Mouse (Mus musculus) forebrain, embryonic 14.5 days (tissue): ENCODE measurements at regions not wholly inside any gene's neighbourhood (a gene's known extent, or its start where the extent isn't known, plus 50 kb on each side); places are given as distances from the start of the nearest gene placed in this dataset.

Source experiments
- ATAC-seq: fragments of 200-750 bp; cut with Nextera tagmentation; 2 replicates; pipeline ENCODE4 v1.8.0; 2017; ENCODE audit warnings: mild to moderate bottlenecking, moderate library complexity
- DNase-seq: peaks from one replicate; pipeline ENCODE4 v3.0.0-alpha.2; 2015; ENCODE audit warnings: low spot score
- H3K27ac ChIP-seq: fragments of 300-500 bp; sonication (generic); 2 replicates; pipeline ENCODE4 v1.5.1; 2014; ENCODE audit warnings: low read depth, mild to moderate bottlenecking, control low read depth, low read length, moderate library complexity
- H3K27me3 ChIP-seq: fragments of 300-500 bp; sonication (generic); replicated peaks from 2 replicates; pipeline ENCODE4 v1.6.1; 2014; ENCODE audit warnings: low read length, control low read depth, mixed read lengths; ENCODE audit not compliant: control insufficient read depth, insufficient read depth
- H3K36me3 ChIP-seq: fragments of 300-500 bp; sonication (generic); 2 replicates; pipeline ENCODE4 v1.6.1; 2014; ENCODE audit warnings: low read length, control low read depth; ENCODE audit not compliant: control insufficient read depth, insufficient read depth
- H3K4me1 ChIP-seq: fragments of 300-500 bp; sonication (generic); 2 replicates; pipeline ENCODE4 v1.6.1; 2014; ENCODE audit warnings: antibody characterized with exemption, low read length, control low read depth; ENCODE audit not compliant: control insufficient read depth, insufficient read depth
- H3K4me2 ChIP-seq: fragments of 300-500 bp; sonication (generic); 2 replicates; pipeline ENCODE4 v1.6.1; 2014; ENCODE audit warnings: mild to moderate bottlenecking, control low read depth, low read length
- H3K4me3 ChIP-seq: fragments of 300-500 bp; sonication (generic); 2 replicates; pipeline ENCODE4 v1.5.1; 2014; ENCODE audit warnings: low read depth, low read length, control low read depth
- H3K9ac ChIP-seq: fragments of 300-500 bp; sonication (generic); 2 replicates; pipeline ENCODE4 v1.6.1; 2014; ENCODE audit warnings: mild to moderate bottlenecking, low read length, control low read depth, moderate library complexity
- H3K9me3 ChIP-seq: fragments of 300-500 bp; sonication (generic); replicated peaks from 2 replicates; pipeline ENCODE4 v1.6.1; 2016; ENCODE audit warnings: low read length, control low read depth, mixed read lengths; ENCODE audit not compliant: control insufficient read depth
- WGBS: fragments of 180-500 bp; shearing (Covaris S2); extraction: QIAGEN DNeasy Blood & Tissue Kit; methylation state at CpG from one replicate; pipeline ENCODE4 v1.1.7; 2014; 5-methylcytosine and 5-hydroxymethylcytosine counted together

DNA sequence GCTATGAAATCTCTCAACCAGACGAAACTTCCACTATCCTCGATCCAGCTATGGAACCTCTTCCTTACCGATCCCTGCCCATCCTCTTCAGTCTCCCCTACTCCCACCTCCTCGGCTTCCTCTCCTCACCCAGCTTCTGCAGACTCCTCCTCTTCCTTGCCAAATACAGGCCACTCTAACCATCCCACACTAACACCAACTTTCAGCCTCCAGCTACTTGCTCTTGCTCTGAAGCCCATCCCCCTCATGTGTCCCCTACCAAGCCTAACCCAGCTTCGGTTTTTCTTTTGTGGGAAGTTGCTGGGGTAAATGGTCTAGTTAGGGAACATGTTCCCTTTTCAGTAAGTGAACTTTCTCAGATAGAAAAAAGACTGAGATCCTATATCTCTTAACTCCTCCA is 80.8 kb downstream of the Tmem17 start:
- Histone ChIP-seq H3K4me2 (no peak overlapping the region), H3K36me3 (no peaks in the 10 kb centered on the region), H3K27me3 (no peaks in the 10 kb centered on the region), H3K27ac (no peak overlapping the region), H3K4me3 (no peak overlapping the region), H3K4me1 (peaks cover 1% of the 10 kb centered on the region; the same call in 1 of the 2 replicates), H3K9me3 (no peaks in the 10 kb centered on the region), H3K9ac (no peak overlapping the region)
- DNase-seq (no peak), ATAC-seq (no peak)
- 93% methylated on average over 5 of the region's 5 CpGs for WGBS

DNA sequence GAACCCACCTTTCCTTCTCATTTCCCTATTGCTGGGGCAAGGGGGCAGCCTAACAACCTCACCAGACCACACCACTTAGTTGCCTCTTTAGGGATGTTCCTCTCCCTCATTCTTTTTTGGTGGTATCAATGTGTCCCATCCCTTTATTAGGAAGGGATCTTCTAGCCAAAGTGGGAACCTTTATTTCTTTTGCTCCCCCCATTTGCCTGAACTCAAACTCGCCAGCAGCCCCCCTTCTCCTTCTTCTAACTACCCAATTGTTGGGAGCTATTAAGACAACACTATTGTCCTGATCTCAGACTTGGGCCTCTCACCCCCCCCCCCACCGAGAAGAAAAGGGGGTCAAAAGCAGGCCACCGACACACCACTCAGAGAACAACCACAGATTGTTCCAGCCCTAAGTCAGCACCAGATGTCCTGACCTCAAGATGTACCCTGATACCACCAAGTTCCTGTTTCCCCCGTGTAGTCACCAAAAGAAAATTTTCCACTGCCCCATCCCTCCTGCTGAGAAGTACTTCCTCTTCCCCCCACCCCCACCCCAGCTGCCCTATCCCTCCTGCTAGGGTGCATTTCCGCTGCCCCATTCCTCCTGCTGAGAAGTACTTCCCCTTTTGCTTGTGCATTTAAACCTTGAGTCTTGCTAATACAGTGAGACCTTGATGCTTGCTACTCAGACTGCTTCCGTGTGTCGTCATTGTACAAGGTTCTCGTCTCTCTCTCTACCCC is 84.4 kb downstream of the Tmem17 start:
- H3K4me3 ChIP-seq = no peak overlapping the region
- no peaks in the 10 kb centered on the region for H3K4me1 ChIP-seq
- ATAC-seq = no peak
- H3K9me3 ChIP-seq = no peaks in the 10 kb centered on the region
- no peak for DNase-seq
- H3K27me3 ChIP-seq = no peaks in the 10 kb centered on the region
- H3K36me3 ChIP-seq = no peaks in the 10 kb centered on the region
- no peak overlapping the region for H3K4me2 ChIP-seq
- WGBS = 82% methylated on average over 8 of the region's 8 CpGs
- H3K9ac ChIP-seq = no peak overlapping the region
- no peak overlapping the region for H3K27ac ChIP-seq

DNA sequence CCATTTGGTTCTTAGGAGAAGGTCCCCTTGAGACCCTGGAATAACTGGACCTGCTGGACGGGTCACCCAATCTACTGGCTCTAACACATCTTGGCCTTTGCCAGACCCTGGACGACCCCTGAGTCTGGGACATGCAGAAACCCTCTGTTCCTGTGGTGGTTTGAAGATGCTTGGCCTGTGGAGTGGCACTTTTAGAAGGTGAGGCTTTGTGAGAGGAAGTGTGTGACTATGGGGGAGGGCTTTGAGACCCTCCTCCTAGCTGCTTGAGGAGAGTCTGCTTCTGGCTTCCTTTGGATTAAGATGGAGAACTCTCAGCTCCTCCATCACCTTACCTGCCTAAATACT is 84.9 kb downstream of the Tmem17 start:
- H3K4me2 ChIP-seq = no peak overlapping the region
- DNase-seq = no peak
- WGBS = 91% methylated on average over 2 of the region's 2 CpGs

DNA sequence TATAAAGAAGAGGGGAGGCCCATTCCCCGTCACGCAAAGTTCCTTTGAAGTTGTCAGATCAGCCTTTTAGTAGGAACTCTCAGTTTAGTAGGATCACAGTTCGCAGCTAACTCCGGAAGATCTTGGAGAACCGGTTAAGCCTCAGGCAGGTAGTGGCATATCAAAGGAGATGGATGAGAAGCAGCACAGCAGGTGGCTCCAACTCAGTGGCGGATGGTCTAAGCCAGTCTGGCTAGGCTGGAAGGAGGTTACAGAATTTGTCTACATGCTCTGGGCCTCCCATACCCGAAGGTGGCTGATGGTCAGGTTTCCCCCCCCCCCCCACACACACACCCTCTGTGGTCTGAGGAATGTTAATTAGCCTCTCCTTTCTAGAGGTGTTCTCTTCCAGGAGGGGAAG is 88.5 kb downstream of the Tmem17 start:
- WGBS = 59% methylated on average over 7 of the region's 7 CpGs
- Histone ChIP-seq H3K9ac (no peak overlapping the region), H3K4me2 (no peak overlapping the region), H3K36me3 (no peaks in the 10 kb centered on the region), H3K9me3 (no peaks in the 10 kb centered on the region), H3K27ac (no peak overlapping the region), H3K27me3 (no peaks in the 10 kb centered on the region), H3K4me1 (no peaks in the 10 kb centered on the region), H3K4me3 (no peak overlapping the region)
- ATAC-seq (no peak), DNase-seq (no peak)

More for the DNA sequence above, 84.9 kb downstream of the Tmem17 start:
- ATAC-seq = no peak
- no peak overlapping the region for H3K4me3 ChIP-seq
- H3K27me3 ChIP-seq = no peaks in the 10 kb centered on the region
- no peaks in the 10 kb centered on the region for H3K36me3 ChIP-seq
- no peak overlapping the region for H3K27ac ChIP-seq
- H3K9me3 ChIP-seq = no peaks in the 10 kb centered on the region
- H3K9ac ChIP-seq = no peak overlapping the region
- no peaks in the 10 kb centered on the region for H3K4me1 ChIP-seq

DNA sequence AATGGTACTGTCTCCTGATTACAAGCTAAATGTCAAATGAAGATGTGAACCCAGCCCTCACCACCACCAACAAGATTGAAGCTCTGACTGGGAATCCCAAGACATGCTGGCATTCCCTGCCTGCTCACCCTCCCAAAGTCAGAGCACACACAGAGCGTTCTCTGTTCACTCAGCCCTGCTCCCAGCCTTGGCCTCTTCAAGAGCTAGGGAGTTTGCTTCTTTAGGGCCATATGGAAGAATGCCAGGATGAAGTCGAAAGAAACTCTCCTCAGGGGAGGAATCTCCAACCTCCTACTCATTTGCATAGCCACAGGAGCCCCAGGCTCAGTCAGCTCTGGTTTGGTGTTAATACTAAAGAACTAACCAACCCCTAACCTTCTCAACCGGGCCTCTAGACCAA is 90.1 kb downstream of the Tmem17 start:
- Histone ChIP-seq H3K9ac (no peak overlapping the region), H3K4me2 (no peak overlapping the region), H3K4me1 (no peaks in the 10 kb centered on the region), H3K36me3 (no peaks in the 10 kb centered on the region), H3K27ac (no peak overlapping the region), H3K4me3 (no peak overlapping the region), H3K9me3 (no peaks in the 10 kb centered on the region), H3K27me3 (no peaks in the 10 kb centered on the region)
- ATAC-seq (peak; percentile 57), DNase-seq (peak; percentile 33)
- 13% methylated on average over 3 of the region's 3 CpGs for WGBS

DNA sequence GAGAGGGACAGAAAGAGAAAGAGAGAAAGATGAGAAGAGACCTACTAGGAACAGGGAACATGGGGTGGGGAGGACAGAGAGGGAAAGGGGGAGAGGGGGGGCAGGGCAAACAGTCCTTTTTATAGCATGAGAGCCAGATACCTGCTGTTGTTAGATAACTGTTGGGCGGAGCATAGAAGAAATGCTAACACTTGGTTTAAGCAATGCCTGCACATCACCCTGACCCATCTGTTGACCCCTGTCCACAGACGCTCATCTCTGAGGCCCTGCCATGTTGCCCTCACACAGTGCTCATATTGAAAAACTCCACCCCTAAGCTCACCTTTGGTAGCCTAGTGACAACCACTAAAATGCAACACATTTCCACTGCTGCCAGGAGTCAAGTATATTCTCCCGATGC is 90.7 kb downstream of the Tmem17 start:
- 88% methylated on average over 3 of the region's 3 CpGs for WGBS

DNA sequence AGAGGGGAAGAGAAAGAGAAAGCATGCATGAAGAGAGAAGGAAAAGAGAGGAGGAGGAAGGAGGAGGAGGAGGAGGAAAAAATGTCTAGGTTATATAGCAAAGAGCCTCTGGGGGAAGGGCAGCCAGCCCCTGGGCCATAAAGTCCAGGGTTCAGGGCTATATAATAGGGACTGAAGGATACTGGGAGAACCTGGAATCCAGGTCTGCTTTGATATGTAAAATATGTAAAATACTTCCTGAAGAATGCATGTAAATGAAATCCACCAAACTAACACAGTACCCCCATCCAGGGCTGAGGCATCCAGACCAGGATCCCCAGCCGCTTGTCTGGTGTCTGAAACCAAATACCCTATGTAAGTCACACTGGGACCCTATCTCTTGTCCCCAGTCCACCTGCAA is 91.5 kb downstream of the Tmem17 start:
- Histone ChIP-seq H3K4me3 (no peak overlapping the region), H3K27me3 (no peaks in the 10 kb centered on the region), H3K27ac (no peak overlapping the region), H3K36me3 (no peaks in the 10 kb centered on the region), H3K9ac (no peak overlapping the region), H3K4me2 (no peak overlapping the region), H3K4me1 (no peaks in the 10 kb centered on the region), H3K9me3 (no peaks in the 10 kb centered on the region)
- no peak for DNase-seq
- 71% methylated on average over 1 of the region's 1 CpGs for WGBS
- ATAC-seq = no peak

More for the DNA sequence above, 90.7 kb downstream of the Tmem17 start:
- no peak for DNase-seq
- Histone ChIP-seq H3K27me3 (no peaks in the 10 kb centered on the region), H3K9me3 (no peaks in the 10 kb centered on the region), H3K4me1 (no peaks in the 10 kb centered on the region), H3K4me2 (no peak overlapping the region), H3K36me3 (no peaks in the 10 kb centered on the region), H3K27ac (no peak overlapping the region), H3K9ac (no peak overlapping the region), H3K4me3 (no peak overlapping the region)
- no peak for ATAC-seq

DNA sequence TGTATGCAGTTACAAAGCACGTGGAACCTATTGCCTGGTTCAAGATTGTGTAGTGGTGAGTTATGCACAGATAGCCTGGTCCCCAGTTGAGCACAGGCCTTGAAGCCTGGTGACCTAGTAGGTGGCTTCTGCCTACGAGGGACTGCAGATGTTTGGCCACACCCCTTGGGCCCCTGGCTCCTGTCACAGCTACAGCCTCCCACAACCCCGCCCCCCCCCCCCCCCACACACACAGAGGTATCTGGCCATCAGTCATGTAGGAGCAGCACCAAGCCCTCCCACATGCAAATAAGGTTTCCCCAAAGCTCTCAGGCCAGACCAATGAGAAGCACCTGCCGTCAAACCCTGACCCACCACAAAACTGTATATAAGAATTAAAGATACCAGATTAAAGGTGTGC is 94.5 kb downstream of the Tmem17 start:
- no peak for ATAC-seq
- Histone ChIP-seq H3K4me2 (no peak overlapping the region), H3K4me1 (peaks cover 4% of the 10 kb centered on the region; the same call in 1 of the 2 replicates), H3K9me3 (no peaks in the 10 kb centered on the region), H3K4me3 (no peak overlapping the region), H3K27me3 (no peaks in the 10 kb centered on the region), H3K27ac (no peak overlapping the region), H3K36me3 (no peaks in the 10 kb centered on the region), H3K9ac (no peak overlapping the region)
- DNase-seq = no peak
- 56% methylated on average over 4 of the region's 4 CpGs for WGBS

DNA sequence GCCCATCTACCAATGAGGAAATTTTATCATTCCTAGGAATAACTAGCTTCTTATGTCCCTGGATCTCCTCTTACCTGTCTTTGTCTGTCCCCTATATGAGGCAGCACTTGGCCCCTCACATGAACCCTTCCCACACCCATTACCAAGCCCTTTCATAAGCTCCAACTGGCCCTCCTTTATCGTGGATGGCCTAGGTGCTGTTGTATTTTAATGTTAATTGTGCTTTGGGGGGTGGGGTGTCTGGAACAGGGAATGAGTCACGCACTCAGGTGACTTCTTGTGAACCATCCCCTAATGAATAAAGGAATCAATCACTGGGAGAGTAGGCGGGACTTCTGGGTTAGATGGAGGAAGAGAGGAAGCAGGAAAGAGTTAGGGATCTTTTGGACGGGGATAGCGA is 95.8 kb downstream of the Tmem17 start:
- Histone ChIP-seq H3K27ac (no peak overlapping the region), H3K9ac (no peak overlapping the region), H3K4me2 (no peak overlapping the region), H3K36me3 (no peaks in the 10 kb centered on the region), H3K9me3 (no peaks in the 10 kb centered on the region), H3K27me3 (no peaks in the 10 kb centered on the region), H3K4me1 (peaks cover 4% of the 10 kb centered on the region; the same call in 1 of the 2 replicates), H3K4me3 (no peak overlapping the region)
- ATAC-seq (no peak), DNase-seq (no peak)
- 79% methylated on average over 5 of the region's 5 CpGs for WGBS
